Mouse (Mus musculus): ENCODE measurements around the gene Akap8l.

GRCm38 (mm10) chr17:32275568-32275967 is 74.8 kb downstream of the Akap8l start:
- TF ChIP-seq CTCF (IDR thresholded peaks at IDR 0.05; ENCODE audit: borderline replicate concordance, insufficient read depth, low read length): no peak
- TF ChIP-seq POLR2A (IDR thresholded peaks at IDR 0.05; ENCODE audit: low read depth, low read length): no peak
